Mouse (Mus musculus): ENCODE measurements around the gene Ptch2. TPM values are rescaled to one million over a fixed set of nuclear protein-coding genes. Genes with fewer than 3 reads are reported as not detected.

The Ptch2 gene
- 35.8 and 41.0 TPM in 2 replicates for polyA plus RNA-seq (2012; rRNA removed; ENCODE audit: low replicate concordance)

DNA sequence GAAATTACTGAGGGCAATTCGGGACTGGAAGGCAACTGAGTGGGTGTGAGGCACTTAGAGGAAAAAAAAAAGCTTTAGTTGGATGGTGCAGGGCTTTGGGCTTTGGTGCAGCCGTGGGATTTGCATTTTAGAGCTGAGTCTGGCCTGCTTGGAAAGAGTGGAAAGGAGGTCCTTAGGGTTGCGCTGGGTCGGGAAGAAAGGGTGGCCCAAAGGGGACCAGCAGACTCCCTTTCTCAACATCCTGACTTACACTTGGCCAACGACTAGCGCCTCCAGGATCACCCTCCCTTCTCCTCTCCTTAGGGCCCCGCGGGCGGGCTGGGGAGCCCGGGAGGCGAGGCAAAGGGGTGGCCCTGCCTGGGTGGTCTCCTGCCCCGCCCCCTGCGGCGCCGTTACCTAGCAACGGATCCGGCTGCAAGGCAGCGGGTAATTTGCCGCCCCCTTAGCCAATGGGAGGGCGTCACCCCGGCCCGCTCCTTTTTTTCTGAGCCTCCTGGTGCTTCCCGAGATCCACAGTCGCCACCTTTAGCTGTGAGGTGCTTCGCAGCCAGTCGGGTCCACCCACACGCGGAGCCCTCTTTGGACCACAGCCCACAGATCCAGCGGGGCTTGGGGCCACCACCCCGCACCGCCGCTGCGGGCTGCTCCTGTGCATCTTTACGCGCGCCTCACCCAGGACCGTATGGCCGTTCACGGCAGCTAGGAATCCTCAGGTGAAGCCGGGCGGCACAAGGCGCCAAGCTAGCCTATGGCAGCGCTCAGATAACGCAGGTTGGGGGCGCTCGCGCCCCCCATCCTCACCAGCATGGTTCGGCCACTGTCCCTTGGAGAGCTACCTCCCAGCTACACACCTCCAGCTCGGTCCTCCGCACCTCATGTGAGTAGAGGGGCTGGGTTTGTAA is at the start of gene Ptch2:
TSS of gene Ptch2 (plus strand) at position 525 of the 902 bp plus-strand sequence.

GRCm38 (mm10) chr4:117125348-117125909 is 29.6 kb downstream of the Ptch2 start, which contains the start of gene Btbd19:
Btbd19 (minus strand) TSS chr4:117125725.

DNA sequence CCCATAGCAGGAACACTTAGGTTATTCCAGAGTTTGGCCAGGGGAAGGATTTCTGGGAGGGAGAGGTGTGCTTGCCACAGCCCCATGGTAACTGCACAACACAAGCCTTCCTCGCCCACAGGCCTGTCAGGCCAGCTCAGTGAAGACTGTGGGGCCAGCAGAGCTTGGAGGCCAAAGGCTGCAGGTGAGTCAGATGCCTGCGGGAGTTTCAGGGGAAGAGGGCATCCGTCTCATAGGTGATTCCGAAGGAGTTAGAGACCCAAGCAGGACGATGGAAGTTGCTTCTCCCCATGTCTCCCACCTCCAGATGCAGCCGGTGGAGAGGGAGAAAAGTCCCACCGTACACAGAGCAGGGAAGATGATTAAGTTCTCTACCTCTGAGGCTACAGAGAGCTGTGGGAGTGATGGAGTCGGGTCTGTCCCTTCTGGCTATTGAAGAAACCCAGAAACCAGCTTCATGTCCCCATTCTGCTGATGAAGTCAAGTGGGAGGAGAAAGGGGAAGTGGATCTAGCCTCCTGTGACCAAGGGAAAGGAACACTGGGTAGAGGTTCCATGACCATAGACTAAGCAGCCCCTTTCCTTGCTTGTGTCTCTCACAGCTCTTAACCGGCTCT is 30.9 kb downstream of the Ptch2 start, which contains the start of gene Tctex1d4:
TSS of gene Tctex1d4 (plus strand) at position 120 of the 616 bp plus-strand sequence.

GRCm38 (mm10) chr4:117133817-117134600 is 38.1 kb downstream of the Ptch2 start, which contains the start of gene Plk3:
Plk3 (minus strand) TSS chr4:117133963.

GRCm38 (mm10) chr4:117155792-117156355 is 60.0 kb downstream of the Ptch2 start, which contains the start of gene Rps8:
Rps8 (minus strand) TSS chr4:117156243.

Other genes starting within 250 kb of the Ptch2 start
- 0.10 and 0.91 TPM in 2 replicates for gene Zswim5, start 218.7 kb upstream of the Ptch2 start, polyA plus RNA-seq (2012; rRNA removed; ENCODE audit: low replicate concordance)
- 91.4 and 104 TPM in 2 replicates for gene Urod, start 101.7 kb upstream of the Ptch2 start, polyA plus RNA-seq (2012; rRNA removed; ENCODE audit: low replicate concordance)
- gene Hectd3, start 100.8 kb upstream of the Ptch2 start, polyA plus RNA-seq (2012; rRNA removed; ENCODE audit: low replicate concordance) = 45.0 and 57.2 TPM in 2 replicates
- 14.9 and 23.4 TPM in 2 replicates for gene Eif2b3, start 76.7 kb upstream of the Ptch2 start, polyA plus RNA-seq (2012; rRNA removed; ENCODE audit: low replicate concordance)
- gene Btbd19, start 29.6 kb downstream of the Ptch2 start, polyA plus RNA-seq (2012; rRNA removed; ENCODE audit: low replicate concordance) = 19.8 and 24.4 TPM in 2 replicates
- 1.4 and 1.6 TPM in 2 replicates for gene Tctex1d4, start 30.7 kb downstream of the Ptch2 start, polyA plus RNA-seq (2012; rRNA removed; ENCODE audit: low replicate concordance)
- gene Plk3, start 37.9 kb downstream of the Ptch2 start, polyA plus RNA-seq (2012; rRNA removed; ENCODE audit: low replicate concordance) = 10.4 and 11.0 TPM in 2 replicates
- gene Rps8, start 60.2 kb downstream of the Ptch2 start, polyA plus RNA-seq (2012; rRNA removed; ENCODE audit: low replicate concordance) = 293 and 872 TPM in 2 replicates
- 0.49 and 3.5 TPM in 2 replicates for gene Kif2c, start 86.6 kb downstream of the Ptch2 start, polyA plus RNA-seq (2012; rRNA removed; ENCODE audit: low replicate concordance)
- 40.8 and 59.3 TPM in 2 replicates for gene Tmem53, start 155.9 kb downstream of the Ptch2 start, polyA plus RNA-seq (2012; rRNA removed; ENCODE audit: low replicate concordance)
- gene Armh1, start 156.1 kb downstream of the Ptch2 start, polyA plus RNA-seq (2012; rRNA removed; ENCODE audit: low replicate concordance) = 0.24 and 0.63 TPM in 2 replicates